ENCODE assay signal across 8 mouse cellular contexts in genomic region chr10:69320667-69321518, GRCm38 (mm10). TPM values are rescaled to one million over a fixed set of nuclear protein-coding genes. Genes with fewer than 3 reads are reported as not detected.
A peak's percentile ranks its signal among the peaks of the same experiment; 100 is the strongest.
DNase-seq lines count a peak whose midpoint lies in the region; ATAC-seq and TF ChIP-seq lines count a peak whose summit lies in the region.

No protein-coding gene starts in this region.

- H3K79me3 ChIP-seq in C2C12 (ENCODE audit: low read depth) = no peaks in the 10 kb centered on the region

- ATAC-seq in erythroblast, adult 5-6 weeks (replicated peaks; ENCODE audit: low FRiP score, poor library complexity, severe bottlenecking) = peak; percentile 57; the same call in 1 of the 2 replicates
- no peak for ATAC-seq in heart, embryonic 11.5 days (replicated peaks; ENCODE audit: insufficient number of reproducible peaks, low FRiP score, low TSS enrichment)
- peak; percentile 87 for ATAC-seq in kidney, postnatal 0 days (replicated peaks; ENCODE audit: low FRiP score, low read depth)
- no peak; the same call in 1 of the 2 replicates for ATAC-seq in liver, embryonic 11.5 days (replicated peaks; ENCODE audit: low FRiP score)
- peak; percentile 87; the same call in 1 of the 2 replicates for ATAC-seq in stomach, embryonic 14.5 days (ENCODE audit: insufficient number of reproducible peaks, insufficient read depth, low FRiP score, low read depth)

- 45% methylated on average over 21 of the region's 21 CpGs for whole genome bisulfite sequencing in heart, embryonic 11.5 days (ENCODE audit: insufficient replicate concordance)
- WGBS in kidney, postnatal 0 days = 41% methylated on average over 21 of the region's 21 CpGs
- WGBS in liver, embryonic 11.5 days = 46% methylated on average over 21 of the region's 21 CpGs
- WGBS in stomach, embryonic 14.5 days = 40% methylated on average over 21 of the region's 21 CpGs

- peak; percentile 87 for TF ChIP-seq CTCF in C2C12 (IDR thresholded peaks at IDR 0.05; ENCODE audit: control insufficient read depth, insufficient read depth, insufficient read length)
- TF ChIP-seq CTCF in brain, embryonic 14.5 days (IDR thresholded peaks at IDR 0.05; ENCODE audit: borderline replicate concordance, extremely low read depth, insufficient read depth, insufficient read length) = peak; percentile 95
- TF ChIP-seq CTCF in kidney, postnatal 0 days (IDR thresholded peaks at IDR 0.05; ENCODE audit: low read depth) = peak; percentile 98

- DNase-seq in brain, embryonic 14.5 days (ENCODE audit: low read depth) = peak; percentile 91
- peak; percentile 95 for DNase-seq in kidney, postnatal 0 days (ENCODE audit: low spot score)
- DNase-seq in liver, embryonic 11.5 days (ENCODE audit: low spot score) = peak; percentile 65
- DNase-seq in natural killer cell, adult 2 months (ENCODE audit: low spot score in 2 of 2) = peak; percentile 46 to 67

- H3K79me2 ChIP-seq in C2C12 (ENCODE audit: control insufficient read depth, insufficient read depth) = no peaks in the 10 kb centered on the region

- H3K36me3 ChIP-seq in C2C12 (ENCODE audit: control insufficient read depth, insufficient read depth) = no peaks in the 10 kb centered on the region
- no peaks in the 10 kb centered on the region for H3K36me3 ChIP-seq in heart, embryonic 11.5 days (ENCODE audit: control insufficient read depth, insufficient read depth, low read length)
- H3K36me3 ChIP-seq in kidney, postnatal 0 days (ENCODE audit: insufficient read depth, low read length) = no peaks in the 10 kb centered on the region
- no peaks in the 10 kb centered on the region for H3K36me3 ChIP-seq in liver, embryonic 11.5 days (ENCODE audit: control insufficient read depth, insufficient read depth, low read length)
- H3K36me3 ChIP-seq in stomach, embryonic 14.5 days (ENCODE audit: control insufficient read depth, insufficient read depth, low read length) = no peaks in the 10 kb centered on the region

- H3K27ac ChIP-seq in heart, embryonic 11.5 days (ENCODE audit: low read depth, low read length) = no peak overlapping the region
- no peak overlapping the region for H3K27ac ChIP-seq in kidney, postnatal 0 days
- no peak overlapping the region for H3K27ac ChIP-seq in liver, embryonic 11.5 days (ENCODE audit: low read depth, low read length)
- H3K27ac ChIP-seq in stomach, embryonic 14.5 days (ENCODE audit: low read length) = peak overlapping the region; percentile 24

- H3K4me3 ChIP-seq in C2C12 (ENCODE audit: insufficient read depth, poor library complexity, severe bottlenecking) = no peak overlapping the region
- no peak overlapping the region for H3K4me3 ChIP-seq in heart, embryonic 11.5 days (ENCODE audit: low read depth, low read length)
- peak overlapping the region; percentile 16 for H3K4me3 ChIP-seq in kidney, postnatal 0 days (replicated peaks; ENCODE audit: low read depth, low read length)
- H3K4me3 ChIP-seq in liver, embryonic 11.5 days (ENCODE audit: low read depth, low read length) = 0 out of 2 replicates have a peak overlapping the region, but pooled peaks have one; percentile 28
- H3K4me3 ChIP-seq in stomach, embryonic 14.5 days (ENCODE audit: low read depth, low read length) = peak overlapping the region; percentile 22

- no peaks in the 10 kb centered on the region for H3K4me1 ChIP-seq in heart, embryonic 11.5 days (ENCODE audit: control insufficient read depth, insufficient read depth, low read length)
- H3K4me1 ChIP-seq in kidney, postnatal 0 days (replicated peaks; ENCODE audit: insufficient read depth, low read length) = no peaks in the 10 kb centered on the region
- no peaks in the 10 kb centered on the region for H3K4me1 ChIP-seq in liver, embryonic 11.5 days (replicated peaks; ENCODE audit: control insufficient read depth, insufficient read depth, low read length)
- H3K4me1 ChIP-seq in stomach, embryonic 14.5 days (ENCODE audit: control insufficient read depth, insufficient read depth, low read length) = peaks cover 8% of the 10 kb centered on the region; the same call in 1 of the 2 replicates

- no peaks in the 10 kb centered on the region for H3K9me3 ChIP-seq in heart, embryonic 11.5 days (replicated peaks; ENCODE audit: control insufficient read depth, low read length)
- no peaks in the 10 kb centered on the region for H3K9me3 ChIP-seq in kidney, postnatal 0 days (replicated peaks; ENCODE audit: low read length)
- H3K9me3 ChIP-seq in liver, embryonic 11.5 days (ENCODE audit: control insufficient read depth, low read length) = no peaks in the 10 kb centered on the region; the same call in 1 of the 2 replicates
- H3K9me3 ChIP-seq in stomach, embryonic 14.5 days (ENCODE audit: control insufficient read depth, low read depth, low read length) = peaks cover 3% of the 10 kb centered on the region; the same call in 1 of the 2 replicates

- no peak for TF ChIP-seq POLR2A in brain, embryonic 14.5 days (IDR thresholded peaks at IDR 0.05; ENCODE audit: borderline replicate concordance, extremely low read depth, insufficient read depth, insufficient read length, poor library complexity, severe bottlenecking)

- H3K27me3 ChIP-seq in C2C12 (ENCODE audit: control insufficient read depth, insufficient read depth, insufficient read length) = no peaks in the 10 kb centered on the region
- no peaks in the 10 kb centered on the region for H3K27me3 ChIP-seq in heart, embryonic 11.5 days (ENCODE audit: control insufficient read depth, insufficient read depth, low read length)
- H3K27me3 ChIP-seq in kidney, postnatal 0 days (ENCODE audit: insufficient read depth, low read length) = no peaks in the 10 kb centered on the region
- no peaks in the 10 kb centered on the region for H3K27me3 ChIP-seq in liver, embryonic 11.5 days (replicated peaks; ENCODE audit: control insufficient read depth, insufficient read depth, low read length)
- no peaks in the 10 kb centered on the region for H3K27me3 ChIP-seq in stomach, embryonic 14.5 days (ENCODE audit: control insufficient read depth, insufficient read depth, low read length)

- peak overlapping the region; percentile 52; the same call in 1 of the 2 replicates for H3K9ac ChIP-seq in heart, embryonic 11.5 days (ENCODE audit: low read depth, low read length)
- H3K9ac ChIP-seq in kidney, postnatal 0 days (ENCODE audit: low read depth, low read length) = peak overlapping the region; percentile 37; the same call in 1 of the 2 replicates
- H3K9ac ChIP-seq in liver, embryonic 11.5 days (ENCODE audit: low read depth, low read length) = no peak overlapping the region
- H3K9ac ChIP-seq in stomach, embryonic 14.5 days (replicated peaks; ENCODE audit: low read depth, low read length) = 0 out of 2 replicates have a peak overlapping the region, but pooled peaks have one; percentile 25

- no peak overlapping the region for H3ac ChIP-seq in C2C12 (ENCODE audit: control insufficient read depth, insufficient read length, low read depth)

- peak overlapping the region; percentile 55 for H3K4me2 ChIP-seq in heart, embryonic 11.5 days
- H3K4me2 ChIP-seq in kidney, postnatal 0 days (ENCODE audit: low read length) = peak overlapping the region; percentile 58
- H3K4me2 ChIP-seq in liver, embryonic 11.5 days = peak overlapping the region; percentile 37; the same call in 1 of the 2 replicates
- H3K4me2 ChIP-seq in stomach, embryonic 14.5 days (replicated peaks; ENCODE audit: low read depth, low read length) = peak overlapping the region; percentile 39

TF ChIP-seq in C2C12, 6 proteins besides CTCF, POLR2A, EP300 and RAD21:
- TF ChIP-seq CEBPB (IDR thresholded peaks at IDR 0.05; ENCODE audit: low read depth) (no peak), MYOG (IDR thresholded peaks at IDR 0.05; ENCODE audit: control insufficient read depth, extremely low read depth, insufficient read length) (no peak), MYOD1 (IDR thresholded peaks at IDR 0.05; ENCODE audit: control insufficient read depth, insufficient read length, low read depth) (no peak), USF1 (IDR thresholded peaks at IDR 0.05; ENCODE audit: low read depth) (no peak), MAX (IDR thresholded peaks at IDR 0.05) (no peak), FOSL1 (IDR thresholded peaks at IDR 0.05; ENCODE audit: insufficient read depth, low read length, poor library complexity, severe bottlenecking) (no peak)

RNA-seq across cellular contexts. Expression of gene Cdk1, which starts 31.8 kb away (rescaled TPM):
- polyA plus RNA-seq in C2C12 (2012; fragmentation: generic; extraction: Trizol) = 374 TPM
- 94.3 and 204 TPM in 2 replicates for polyA plus RNA-seq in brain, embryonic 14.5 days (2012; rRNA removed)
- 21.1 and 35.5 TPM in 2 replicates for total RNA-seq in erythroblast, adult 5-6 weeks (2015; ENCODE audit: low replicate concordance)
- total RNA-seq in erythroblast, adult 5-6 weeks (2017; ENCODE audit: low replicate concordance) = 82.0 and 106 TPM in 2 replicates
- polyA plus RNA-seq in heart, embryonic 11.5 days (2014; fragmentation: Nextera tagmentation; extraction: Ambion mirVana) = 372 and 388 TPM in 2 replicates
- polyA plus RNA-seq in kidney, postnatal 0 days (2015; fragmentation: Nextera tagmentation; extraction: Ambion mirVana) = 230 and 245 TPM in 2 replicates
- 441 and 474 TPM in 2 replicates for polyA plus RNA-seq in liver, embryonic 11.5 days (2014; fragmentation: Nextera tagmentation; extraction: Ambion mirVana)
- polyA plus RNA-seq in stomach, embryonic 14.5 days (2014; fragmentation: Nextera tagmentation; extraction: Ambion mirVana) = 454 and 467 TPM in 2 replicates

Comparison
In these comparisons a context has a peak if more than half of its experiments do, and no peak if none do; other contexts are left out.
1. H3K4me3 ChIP-seq: peak in kidney, postnatal 0 days (single experiment), liver, embryonic 11.5 days (single experiment) and stomach, embryonic 14.5 days (single experiment); none in C2C12 (single experiment) and heart, embryonic 11.5 days (single experiment).
2. ATAC-seq: peak in erythroblast, adult 5-6 weeks (single experiment), kidney, postnatal 0 days (single experiment) and stomach, embryonic 14.5 days (single experiment); none in heart, embryonic 11.5 days (single experiment) and liver, embryonic 11.5 days (single experiment).
3. Peak in every context shown above with its lines, with median percentiles within 50 percentile points of each other: CTCF ChIP-seq, DNase-seq and H3K4me2 ChIP-seq.